ENCODE assay signal across 18 mouse cellular contexts in the genomic region with DNA sequence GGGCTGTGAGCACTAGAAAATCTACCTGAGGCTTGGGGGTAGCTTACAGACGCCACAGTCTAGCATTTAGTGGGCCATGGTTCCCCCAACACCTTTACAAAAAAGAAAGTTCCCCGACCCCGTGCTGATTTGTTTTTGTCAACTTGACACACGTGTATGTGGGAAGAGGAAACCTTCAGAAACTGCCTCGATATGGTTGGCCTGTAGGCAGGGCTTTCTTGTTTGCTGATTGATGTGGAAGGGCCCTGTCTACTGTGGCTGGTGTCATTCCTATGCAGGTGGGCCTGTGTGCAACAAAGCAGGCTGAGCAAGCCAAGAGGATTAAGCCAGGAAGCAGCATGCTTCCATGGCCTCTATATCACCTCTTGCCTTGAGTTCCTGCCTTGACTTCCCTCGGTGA. TPM values are rescaled to one million over a fixed set of nuclear protein-coding genes. Genes with fewer than 3 reads are reported as not detected.
"Had no signal": no experiment of that assay in that cellular context is flagged by ENCODE, and none has a peak within 500 bp of the region (broad histone marks: within the 10 kb centered on the region; RNA-seq: fewer than 3 reads in every experiment).

No protein-coding gene starts in this region.

- DNase-seq: gastrocnemius, adult 2 months; gastrocnemius, postnatal 10 days; gastrocnemius, postnatal 25 days; heart, postnatal 10 days; heart, postnatal 4 days; kidney, adult 18-20 months; kidney, adult 8-10 months; kidney, postnatal 10 days; kidney, postnatal 4 days; liver; liver, embryonic 13.5 days had no signal

RNA-seq across cellular contexts. Expression of a gene that starts 12.1 kb away (rescaled TPM):
- total RNA-seq: gastrocnemius, adult 2 months; gastrocnemius, postnatal 10 days; gastrocnemius, postnatal 25 days; gastrocnemius, postnatal 4 days; heart, adult 8-10 months; heart, postnatal 10 days; heart, postnatal 25 days; heart, postnatal 4 days had no signal
- polyA plus RNA-seq: hindbrain, embryonic 10.5 days; hindbrain, embryonic 12.5 days had no signal

RNA-seq across cellular contexts. Expression of a gene that starts 21.3 kb away (rescaled TPM):
- total RNA-seq: gastrocnemius, adult 2 months; gastrocnemius, postnatal 10 days; gastrocnemius, postnatal 25 days; granulocyte monocyte progenitor cell, adult 5-6 weeks; heart, adult 8-10 months had no signal
- polyA plus RNA-seq: hindbrain, embryonic 10.5 days; inflammation-experienced regulatory T-cells, adult 6 months; liver, embryonic 13.5 days had no signal
